Mouse (Mus musculus) ovary, adult 18-20 months (tissue): ENCODE results near the gene Cpa1.

Experiments used
- DNase-seq: peaks from one replicate; pipeline ENCODE4 v3.0.0; 2022; ENCODE audit warnings: low spot score, mixed read lengths

Cpa1 gene

DNA sequence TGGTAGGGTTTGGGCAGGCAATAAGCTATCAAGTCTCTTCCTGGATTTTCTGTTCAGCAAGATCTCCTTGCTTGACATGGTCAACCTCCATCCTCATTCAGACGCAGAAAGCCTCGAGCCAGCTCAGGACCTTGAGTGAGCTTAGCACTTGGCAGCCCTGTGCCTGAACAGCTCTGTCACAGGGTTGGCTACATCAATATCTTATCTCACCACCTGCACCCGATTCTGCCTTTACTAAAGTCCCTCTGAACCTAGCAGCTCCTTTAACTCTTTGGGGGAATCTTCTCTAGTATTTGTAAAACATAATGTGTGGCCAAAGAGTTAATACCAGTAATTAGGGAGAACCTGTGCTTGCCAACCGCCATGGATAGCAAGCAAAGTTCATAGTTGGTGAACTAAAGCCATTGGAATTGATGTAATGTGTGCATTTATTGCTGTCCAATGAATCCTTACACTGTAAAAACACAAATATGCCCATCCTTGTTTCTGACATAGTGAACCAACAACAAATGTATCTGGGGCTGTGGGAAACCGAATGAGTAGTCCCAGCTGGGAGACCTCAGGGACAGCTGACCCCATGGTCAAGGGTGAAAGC, at the start of gene Cpa1:
TSS of gene Cpa1 (plus strand) at position 545 of the 595 bp plus-strand sequence.
- no peak for DNase-seq

- no peak for DNase-seq
These were observed 49.2 kb upstream of the Cpa1 start for GRCm38 (mm10) chr6:30589819-30590218.

DNA sequence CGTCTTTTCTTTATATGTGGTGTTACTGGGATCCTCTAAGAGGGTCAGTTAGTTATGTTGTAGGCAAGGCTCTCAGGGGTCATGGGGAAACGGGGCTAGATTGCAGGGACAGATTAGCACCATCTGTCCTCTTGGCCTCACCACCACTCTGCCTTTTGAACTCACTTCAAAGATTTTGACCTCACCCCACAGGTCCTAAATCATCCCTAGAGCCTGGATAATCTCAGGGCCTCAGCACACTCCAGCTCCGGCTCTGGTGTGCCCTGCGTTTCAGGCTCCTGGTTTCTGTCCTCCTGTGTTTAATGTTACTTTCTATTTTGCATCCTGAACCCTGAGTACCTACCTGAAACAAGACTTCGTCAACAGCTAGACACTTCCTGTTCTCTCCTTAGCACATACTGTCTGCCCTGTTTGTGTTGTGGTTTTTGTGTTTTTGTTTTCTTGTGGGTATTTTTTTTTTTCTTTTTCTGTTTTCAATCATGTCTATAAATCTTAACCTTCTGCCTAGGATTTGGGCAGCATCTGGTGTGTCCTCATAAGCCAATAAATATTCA, 47.1 kb upstream of the Cpa1 start:
- no peak for DNase-seq

DNA sequence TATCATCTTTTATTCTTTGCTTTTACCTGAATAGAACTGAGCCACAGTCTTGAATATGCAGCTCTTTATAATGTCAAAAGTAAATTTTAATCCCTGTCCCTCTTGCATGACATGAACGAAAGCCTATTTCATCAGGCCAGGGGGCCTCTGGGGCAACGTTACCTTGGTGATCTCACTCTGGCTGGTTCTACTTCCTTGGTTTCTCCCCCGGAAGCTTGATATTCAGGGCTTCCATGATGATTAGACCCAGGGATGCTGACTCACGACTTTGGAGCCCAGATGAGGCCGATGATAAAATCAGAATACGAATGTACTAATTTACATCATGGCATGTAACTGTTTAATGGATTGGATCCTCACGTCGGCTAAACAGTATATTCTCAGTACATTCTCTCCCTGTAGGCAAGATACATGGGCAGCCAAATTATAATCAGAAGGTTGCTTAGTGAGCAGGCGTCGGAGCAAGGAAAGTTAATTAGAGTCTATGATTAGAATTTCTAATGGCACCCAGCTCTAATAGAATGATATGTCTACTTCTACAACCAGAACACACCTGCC, 46.5 kb upstream of the Cpa1 start:
- DNase-seq, result no peak

DNA sequence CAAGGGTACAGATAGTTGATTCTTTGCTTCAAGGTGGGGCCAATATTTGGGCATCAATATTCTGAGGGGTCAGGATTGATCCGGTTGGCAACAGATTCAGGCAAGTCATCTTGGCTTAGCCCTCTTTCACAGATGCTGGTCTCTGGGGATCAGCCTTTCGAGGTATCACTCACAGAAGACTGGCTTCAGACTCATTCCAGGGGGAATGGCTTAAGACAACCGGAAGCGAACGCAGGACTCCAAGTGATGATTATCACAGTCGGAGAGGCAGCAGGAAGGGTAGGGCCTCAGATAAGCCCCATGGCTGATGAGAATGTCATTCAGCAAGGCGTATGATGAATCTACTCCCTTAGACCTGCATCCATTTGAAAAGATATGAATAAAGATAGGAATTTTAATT, 44.7 kb upstream of the Cpa1 start:
- no peak for DNase-seq

DNA sequence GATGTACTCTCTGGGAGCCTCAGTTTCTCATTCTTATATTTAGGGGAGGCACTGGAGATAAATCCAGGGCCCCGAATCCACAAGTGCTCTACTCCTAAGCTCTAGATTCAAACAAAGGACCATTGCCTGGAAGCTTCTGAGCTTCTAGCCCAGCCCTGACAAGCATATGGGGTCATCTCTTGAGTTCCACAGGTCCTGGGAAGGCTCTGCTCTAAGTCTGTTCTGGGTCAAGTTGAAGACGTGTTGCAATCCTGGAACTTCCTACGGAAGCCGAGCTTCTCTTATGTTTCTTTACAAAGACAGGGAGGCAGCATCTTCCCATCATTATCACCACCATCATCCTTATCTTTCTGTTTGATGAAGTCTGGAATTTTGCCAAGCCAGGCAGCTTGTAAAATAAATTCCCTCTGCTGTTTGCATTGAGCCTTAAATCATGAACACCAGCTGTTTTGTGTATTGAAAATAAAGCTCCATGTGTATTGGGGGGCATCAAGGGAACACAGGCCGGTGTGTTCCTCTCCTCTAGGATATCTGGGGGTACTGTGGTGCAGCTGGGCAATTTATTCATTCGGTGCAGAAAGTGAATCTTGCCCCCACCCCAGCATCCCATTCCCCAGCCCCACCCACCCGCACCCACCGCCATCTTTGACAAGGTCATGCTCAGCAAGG, 42.7 kb upstream of the Cpa1 start:
- no peak for DNase-seq

DNA sequence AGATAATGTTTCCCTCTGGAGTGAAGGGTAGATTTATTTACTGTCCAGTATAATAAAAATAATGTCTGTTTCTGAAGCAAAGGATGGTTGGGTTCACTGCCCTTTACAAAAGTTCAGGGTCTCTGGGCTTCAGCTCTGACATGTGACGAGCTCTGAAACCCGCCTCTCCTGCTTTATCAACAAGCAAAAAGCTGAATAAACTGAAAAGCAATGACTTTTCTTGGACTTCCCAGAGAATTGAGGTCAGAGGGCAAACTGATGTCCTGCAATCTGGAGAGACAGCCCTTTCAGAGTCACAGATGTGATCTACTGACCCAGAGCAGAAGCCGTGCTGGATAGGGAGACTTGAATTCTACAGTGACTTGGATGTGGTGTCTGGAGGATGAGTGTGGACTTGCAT, 39.0 kb upstream of the Cpa1 start:
- no peak for DNase-seq

- no peak for DNase-seq
These were observed 38.0 kb upstream of the Cpa1 start for GRCm38 (mm10) chr6:30600995-30601394.

DNA sequence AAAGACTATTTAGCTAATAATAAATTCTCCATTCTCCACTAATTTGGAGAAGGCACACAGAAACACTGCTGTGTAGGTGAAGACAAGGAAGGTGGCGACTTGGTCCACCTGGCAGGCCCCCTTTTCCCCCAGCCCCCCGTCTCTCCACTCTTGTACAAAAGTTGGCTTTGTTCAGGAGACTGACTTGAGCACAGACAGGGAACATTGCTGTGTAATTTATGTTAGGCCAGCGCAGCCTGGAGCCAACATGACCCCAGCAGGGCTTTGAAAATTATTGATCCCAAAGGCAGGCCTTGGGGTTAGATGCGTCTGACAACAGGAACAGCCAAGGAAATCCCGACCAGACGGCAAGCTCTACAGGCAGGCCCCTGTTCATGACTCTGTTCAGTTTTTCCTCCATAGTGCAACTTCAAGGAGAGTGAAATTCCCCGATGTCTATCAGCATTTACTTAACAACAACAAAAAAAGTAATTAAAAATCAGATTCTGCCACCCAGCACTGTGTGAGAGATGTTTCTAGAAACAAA, 34.6 kb upstream of the Cpa1 start:
- no peak for DNase-seq

DNA sequence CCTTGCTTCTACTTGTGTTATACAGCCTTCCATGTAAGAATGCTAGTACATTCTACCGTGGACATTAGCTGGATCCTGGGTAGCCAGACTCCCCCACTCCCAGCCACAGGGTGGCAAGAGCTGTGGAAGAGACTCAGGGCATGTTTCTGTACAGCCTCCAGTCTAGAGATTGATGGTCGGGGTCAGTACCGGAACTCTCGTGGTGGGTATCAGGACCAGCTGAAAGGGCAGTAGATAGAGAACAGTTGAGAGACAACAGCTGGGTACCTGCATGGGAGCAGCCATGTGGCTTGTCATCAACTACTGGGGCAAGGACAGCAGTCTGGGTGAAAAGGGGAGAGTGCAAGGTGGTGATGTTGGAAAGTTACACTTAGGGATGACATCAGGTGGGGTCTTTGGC, 33.9 kb upstream of the Cpa1 start:
- no peak for DNase-seq

DNA sequence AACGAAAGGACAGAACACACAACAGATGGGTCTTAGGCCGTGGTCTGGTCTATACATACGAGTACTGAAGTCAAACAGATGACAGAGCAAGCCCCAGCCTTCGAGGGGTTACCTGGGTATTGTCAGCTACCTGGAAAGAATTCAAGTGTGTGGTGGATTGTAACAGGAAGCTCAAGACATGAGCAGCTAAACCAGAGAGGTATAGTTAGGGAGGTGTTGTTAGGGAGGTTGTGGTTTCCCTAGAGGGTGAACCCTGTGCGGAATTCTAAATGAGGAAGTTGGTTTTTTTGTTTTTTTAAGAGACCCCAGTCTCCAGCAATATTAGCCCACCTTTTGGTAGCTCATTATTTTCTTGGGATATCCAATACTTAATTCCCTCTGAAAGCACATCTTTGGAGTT, 33.3 kb upstream of the Cpa1 start:
- no peak for DNase-seq

- no peak for DNase-seq
These were observed 28.3 kb upstream of the Cpa1 start, which contains the start of gene Cpa5 for GRCm38 (mm10) chr6:30610710-30611109. TSS of gene Cpa5 (plus strand) at chr6:30611010.

GRCm38 (mm10) chr6:30611212-30611611, 27.8 kb upstream of the Cpa1 start:
- DNase-seq, result no peak

GRCm38 (mm10) chr6:30614251-30614650, 24.8 kb upstream of the Cpa1 start:
- DNase-seq, result no peak

GRCm38 (mm10) chr6:30615741-30616140, 23.3 kb upstream of the Cpa1 start:
- DNase-seq, result no peak

DNA sequence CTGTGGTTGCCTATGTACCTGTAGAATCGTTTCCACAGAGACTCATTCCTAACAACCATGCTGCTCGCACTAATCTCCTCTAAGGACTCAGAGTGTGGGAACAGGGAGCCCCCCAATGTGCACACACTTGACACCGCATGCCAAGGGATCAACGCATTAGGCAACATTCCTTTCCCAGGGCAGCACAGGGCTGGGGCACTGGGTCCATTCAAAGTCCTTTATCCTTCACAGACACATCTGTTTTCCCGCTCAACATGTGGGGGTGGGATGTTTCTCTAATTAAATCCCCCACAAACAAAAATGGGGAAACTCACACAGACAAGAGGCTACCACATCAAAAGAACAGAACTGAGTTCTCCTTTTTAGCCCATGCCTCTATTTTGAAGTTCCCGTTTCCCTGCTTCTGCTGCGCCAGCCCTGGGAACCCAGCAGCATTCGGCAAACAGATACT, 22.5 kb upstream of the Cpa1 start:
- no peak for DNase-seq

GRCm38 (mm10) chr6:30617020-30617958, 21.7 kb upstream of the Cpa1 start:
- no peak for DNase-seq

- no peak for DNase-seq
These were observed 20.9 kb upstream of the Cpa1 start for GRCm38 (mm10) chr6:30617959-30618590.

DNA sequence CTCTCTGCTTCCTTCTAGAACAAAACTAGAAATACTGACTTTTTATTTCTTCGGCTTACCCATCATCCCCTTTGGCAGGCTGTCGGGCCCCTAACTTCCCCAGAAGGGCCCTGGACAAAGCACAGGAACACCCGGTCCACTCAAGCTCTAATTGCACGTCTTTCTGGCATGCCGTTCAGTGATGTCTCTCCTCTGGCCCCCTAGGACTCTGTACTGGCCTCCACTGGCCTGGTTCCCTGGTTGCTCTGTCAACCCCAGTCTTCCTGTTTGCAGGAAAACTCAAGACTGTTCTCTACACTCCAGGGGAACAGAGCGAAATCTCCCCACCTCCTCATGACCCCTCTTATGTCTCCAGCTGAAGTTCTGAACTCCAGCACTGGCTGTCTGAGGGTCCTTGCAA, 20.3 kb upstream of the Cpa1 start:
- DNase-seq, result no peak

DNA sequence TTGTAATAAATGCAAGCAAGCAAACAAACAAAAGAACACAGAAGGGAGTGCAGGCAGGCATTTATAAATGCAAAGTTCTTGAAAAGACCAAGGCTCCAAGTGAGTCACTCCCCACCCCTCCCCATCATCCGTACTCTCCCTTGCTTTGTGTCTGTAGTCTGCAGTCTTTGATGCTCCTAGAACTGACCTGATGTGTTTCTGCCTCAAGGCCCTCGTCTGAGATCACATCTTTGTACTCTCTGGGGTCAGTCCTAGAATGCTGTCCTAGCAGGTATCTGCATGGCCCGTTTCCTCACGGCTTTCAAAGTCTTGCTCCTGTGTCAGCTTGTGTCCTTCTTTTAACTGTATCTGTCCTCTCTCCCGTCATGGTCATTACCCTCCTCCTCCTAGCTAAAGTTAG, 19.4 kb upstream of the Cpa1 start:
- no peak for DNase-seq

GRCm38 (mm10) chr6:30620591-30620990, 18.4 kb upstream of the Cpa1 start:
- DNase-seq, result no peak
